Mouse (Mus musculus) adrenal gland, postnatal 10 days (tissue): ENCODE measurements at regions not wholly inside any gene's neighbourhood (a gene's known extent, or its start where the extent isn't known, plus 50 kb on each side); places are given as distances from the start of the nearest gene placed in this dataset.
A peak's percentile ranks its signal among the peaks of the same experiment; 100 is the strongest.

Source experiments
- DNase-seq: peaks from one replicate; pipeline ENCODE4 v3.0.0; 2021; ENCODE audit warnings: mixed read lengths

GRCm38 (mm10) chr6:88964071-88964470 is 62.0 kb downstream of the Tpra1 start:
- no peak for DNase-seq

- no peak for DNase-seq
Measured at GRCm38 (mm10) chr6:88964911-88965310, 62.9 kb downstream of the Tpra1 start.

DNA sequence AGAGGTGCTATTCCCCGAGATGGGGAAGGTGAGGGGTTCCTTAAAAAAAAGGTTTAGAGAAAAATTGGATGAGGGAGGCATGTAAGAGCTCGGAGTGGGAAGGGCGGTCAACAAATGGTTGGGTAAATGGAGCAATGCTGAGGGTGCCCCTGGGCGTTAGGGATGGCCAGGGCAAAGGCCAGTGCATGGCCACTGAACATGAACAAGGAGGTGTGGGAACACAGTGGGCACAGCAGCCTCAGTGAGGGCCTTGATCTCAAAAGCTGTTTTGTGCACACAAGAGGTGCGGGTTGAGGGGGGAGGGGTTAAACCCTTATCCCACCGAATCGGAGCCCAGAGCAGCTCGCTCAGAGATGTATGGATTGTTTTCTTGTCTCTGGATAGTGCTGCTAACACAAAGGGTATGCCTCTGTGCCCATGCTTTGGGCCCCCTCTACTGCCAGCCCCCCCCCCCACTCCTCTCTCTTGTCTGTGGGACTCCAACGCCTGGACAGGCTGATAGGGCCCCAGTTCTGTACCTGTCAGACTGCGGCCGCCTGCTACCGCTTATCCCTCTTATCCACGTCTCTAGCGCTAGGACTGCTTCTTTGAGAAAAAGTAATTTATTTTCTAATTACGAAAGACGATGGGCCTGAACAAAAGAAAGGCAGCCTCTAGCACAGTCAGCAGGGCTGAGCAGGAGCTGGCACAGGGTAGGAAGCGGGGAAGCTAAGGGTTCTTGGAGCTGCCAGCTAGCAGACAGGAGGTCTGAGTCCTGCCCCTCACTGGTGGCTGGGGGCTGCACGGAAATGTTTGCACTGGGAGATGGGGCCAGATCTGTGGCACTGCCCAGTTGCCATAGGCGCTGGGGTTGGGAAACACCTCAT is 63.5 kb downstream of the Tpra1 start:
- DNase-seq, result no peak

- no peak for DNase-seq
Measured at GRCm38 (mm10) chr6:88966501-88966900, 64.5 kb downstream of the Tpra1 start.

DNA sequence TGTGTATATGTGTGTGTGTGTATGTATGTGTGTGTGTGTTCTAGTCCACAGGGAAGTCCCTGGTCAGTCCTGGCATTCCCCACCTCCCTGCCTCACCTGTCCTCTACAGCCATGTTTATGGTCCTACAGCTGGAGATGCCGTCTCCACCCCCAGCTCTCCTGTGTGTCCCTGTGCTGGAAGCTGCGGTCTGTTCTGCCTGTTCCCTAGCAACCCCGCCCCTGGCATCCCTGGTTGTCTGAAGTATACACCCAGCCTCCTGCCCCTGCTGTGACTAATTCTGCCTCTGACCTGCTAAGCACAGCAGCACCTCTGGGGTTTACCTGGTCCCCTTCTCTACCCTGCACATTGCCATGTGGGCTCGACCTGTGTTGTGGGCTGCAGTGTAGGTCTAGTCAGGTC is 66.8 kb downstream of the Tpra1 start:
- no peak for DNase-seq

GRCm38 (mm10) chr6:88971729-88972128 is 69.7 kb downstream of the Tpra1 start:
- DNase-seq, result peak; percentile 66

DNA sequence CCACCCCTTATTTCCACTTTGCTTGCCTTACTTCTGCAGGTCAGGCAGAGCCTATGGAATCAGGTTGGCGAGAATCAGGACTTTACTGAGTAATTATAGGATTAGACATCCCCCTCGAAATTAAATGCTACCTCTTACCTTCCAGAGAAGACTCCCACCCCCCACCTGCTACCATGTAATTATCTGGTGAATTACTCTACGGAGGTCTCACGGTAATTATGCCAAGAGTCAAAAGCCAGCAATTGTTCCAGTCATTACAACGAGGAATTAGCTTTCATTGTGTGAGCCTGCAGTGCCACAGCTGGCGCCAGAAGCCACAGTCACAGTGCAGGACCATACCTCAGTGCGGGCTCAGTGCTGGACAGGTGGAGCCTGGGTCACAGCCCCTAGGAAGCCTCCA is 72.4 kb downstream of the Tpra1 start:
- no peak for DNase-seq

DNA sequence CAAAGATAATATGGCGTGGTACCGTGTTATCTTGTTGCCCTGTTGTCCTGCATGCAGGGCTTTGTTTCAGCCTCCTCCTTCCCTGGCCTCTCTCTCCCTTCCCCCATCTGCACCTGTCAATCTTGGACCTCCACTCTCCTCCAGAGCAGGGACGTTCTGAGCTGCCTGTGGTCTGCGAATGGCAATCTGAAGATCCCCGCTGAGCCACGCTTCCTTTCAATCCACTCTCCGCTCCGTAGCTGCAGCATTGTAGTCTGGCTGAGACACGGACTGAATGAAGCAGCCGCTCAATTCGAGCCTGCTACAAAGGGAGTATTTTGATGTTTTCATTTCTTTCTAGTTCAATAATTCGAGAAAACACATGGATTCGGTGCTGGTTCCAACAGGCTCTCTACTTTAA is 74.5 kb downstream of the Tpra1 start:
- DNase-seq, result no peak

GRCm38 (mm10) chr6:88976994-88977393 is 74.9 kb downstream of the Tpra1 start:
- no peak for DNase-seq

- no peak for DNase-seq
Measured at GRCm38 (mm10) chr6:88978970-88979369, 76.9 kb downstream of the Tpra1 start.

DNA sequence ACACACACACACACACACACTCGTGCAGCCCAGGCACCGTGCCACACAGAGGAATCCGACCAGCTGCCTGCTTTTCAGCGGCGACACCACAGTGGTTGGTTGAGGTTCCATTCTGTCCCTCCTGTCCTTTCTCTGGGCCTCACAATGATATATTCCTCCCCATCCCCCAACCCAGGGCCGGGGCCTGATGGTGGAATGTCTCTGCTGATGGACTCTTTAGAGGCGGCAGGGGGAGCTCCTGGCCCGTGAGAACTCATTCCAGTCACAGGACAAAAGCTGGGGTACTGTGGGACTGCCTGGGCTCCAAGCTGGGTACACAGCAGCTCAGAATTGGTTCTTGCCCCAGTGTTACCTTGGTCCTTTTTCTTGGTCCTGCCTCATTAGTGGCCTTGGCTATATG is 78.1 kb downstream of the Tpra1 start:
- peak; percentile 70 for DNase-seq

- peak; percentile 38 for DNase-seq
Measured at GRCm38 (mm10) chr6:88981544-88981943, 79.5 kb downstream of the Tpra1 start.

GRCm38 (mm10) chr6:88984170-88984569 is 82.1 kb downstream of the Tpra1 start:
- no peak for DNase-seq

GRCm38 (mm10) chr6:88984863-88985262 is 82.8 kb downstream of the Tpra1 start:
- DNase-seq, result no peak

GRCm38 (mm10) chr6:88988551-88988950 is 86.5 kb downstream of the Tpra1 start:
- DNase-seq, result no peak

DNA sequence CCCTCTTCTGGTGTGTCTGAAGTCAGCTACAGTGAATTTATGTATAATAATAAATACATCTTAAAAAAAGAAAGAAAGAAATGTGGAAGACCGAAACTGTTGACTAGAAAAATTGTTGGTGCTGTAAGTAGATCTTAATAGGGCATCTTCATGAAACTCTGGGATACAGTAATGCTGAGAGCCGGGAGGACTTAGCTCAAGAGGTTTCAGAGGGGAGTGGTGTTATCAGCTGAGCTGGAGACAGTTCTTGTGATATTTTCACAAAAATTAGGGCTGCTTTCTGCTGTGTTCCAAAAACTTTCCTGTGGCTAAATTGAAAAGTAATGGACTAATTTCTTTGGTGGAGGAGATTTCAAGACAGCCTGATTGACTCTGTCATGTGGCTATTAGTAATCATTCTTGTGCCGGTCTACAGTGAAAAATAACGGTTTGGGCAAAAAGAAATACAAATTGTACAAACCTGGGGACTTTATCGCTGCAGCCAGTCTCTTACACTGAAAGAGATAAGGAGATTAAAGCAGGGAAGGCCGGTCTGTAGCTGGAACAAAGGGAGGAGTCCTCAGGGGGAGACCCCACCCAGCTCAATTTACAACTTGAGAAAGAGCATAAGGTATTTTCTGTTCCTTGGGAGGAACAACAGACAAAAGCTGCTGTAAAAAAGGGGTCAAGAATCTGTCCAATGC is 87.7 kb downstream of the Tpra1 start:
- no peak for DNase-seq

- DNase-seq, result peak; percentile 17
Measured at GRCm38 (mm10) chr6:88990300-88990685, 88.2 kb downstream of the Tpra1 start.

DNA sequence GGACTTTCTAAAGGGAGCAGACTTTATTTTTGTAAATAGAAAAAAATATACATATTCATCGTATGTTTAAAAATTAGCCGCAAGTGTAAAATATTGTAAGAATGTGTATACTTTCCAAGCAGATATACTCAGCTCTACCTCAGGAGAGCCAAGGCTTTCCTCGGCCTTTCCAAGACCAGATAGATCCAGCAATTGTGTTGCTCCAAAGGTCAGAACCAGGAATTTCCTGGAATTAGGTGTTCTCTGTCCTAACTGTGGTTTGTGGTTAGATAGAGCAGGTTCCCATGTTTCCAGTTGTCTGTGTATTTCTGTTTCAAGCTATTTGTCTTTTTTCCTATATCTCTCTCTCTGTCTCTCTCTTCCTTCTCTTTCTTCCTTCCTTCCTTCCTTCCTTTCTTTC is 93.0 kb downstream of the Tpra1 start:
- DNase-seq, result no peak

- no peak for DNase-seq
Measured at GRCm38 (mm10) chr6:88998927-88999722, 97.1 kb downstream of the Tpra1 start.

- DNase-seq, result peak; percentile 20
Measured at GRCm38 (mm10) chr6:89000359-89000758, 98.3 kb downstream of the Tpra1 start.

GRCm38 (mm10) chr6:89003197-89003923 is 101.3 kb downstream of the Tpra1 start:
- no peak for DNase-seq

GRCm38 (mm10) chr6:89005094-89005493 is 103.0 kb downstream of the Tpra1 start:
- DNase-seq, result no peak
